ENCODE assay signal across 12 mouse cellular contexts in genomic region chr11:74458400-74458799, GRCm38 (mm10).
"Had no signal": no experiment of that assay in that cellular context is flagged by ENCODE, and none has a peak within 500 bp of the region (broad histone marks: within the 10 kb centered on the region; RNA-seq: fewer than 3 reads in every experiment).

No protein-coding gene starts in this region.

- H3K9me3 ChIP-seq: kidney, embryonic 15.5 days; limb, embryonic 10.5 days; liver, embryonic 15.5 days; midbrain, embryonic 13.5 days; neural tube, embryonic 12.5 days had no signal

- H3K9ac ChIP-seq: kidney, embryonic 15.5 days; liver, embryonic 15.5 days; midbrain, embryonic 13.5 days; neural tube, embryonic 12.5 days had no signal

- H3K27me3 ChIP-seq: kidney, embryonic 15.5 days; liver, embryonic 15.5 days; midbrain, embryonic 13.5 days; neural tube, embryonic 12.5 days had no signal

- H3K4me2 ChIP-seq: kidney, embryonic 15.5 days; liver, embryonic 11.5 days; liver, embryonic 15.5 days; midbrain, embryonic 13.5 days; neural tube, embryonic 12.5 days had no signal

- ATAC-seq: lung, postnatal 0 days; midbrain, embryonic 13.5 days had no signal

- H3K4me3 ChIP-seq: kidney, embryonic 15.5 days; limb, embryonic 10.5 days; liver, embryonic 15.5 days; midbrain, embryonic 13.5 days; neural tube, embryonic 12.5 days had no signal

- H3K27ac ChIP-seq: kidney, embryonic 15.5 days; limb, embryonic 10.5 days; liver, embryonic 15.5 days; midbrain, embryonic 13.5 days; neural tube, embryonic 12.5 days; stomach, postnatal 0 days had no signal

- H3K4me1 ChIP-seq: limb, embryonic 10.5 days; liver, embryonic 15.5 days; neural tube, embryonic 12.5 days had no signal

- H3K36me3 ChIP-seq: kidney, embryonic 15.5 days; limb, embryonic 10.5 days; liver, embryonic 15.5 days; midbrain, embryonic 13.5 days; neural tube, embryonic 12.5 days had no signal

- DNase-seq: kidney, postnatal 25 days; lung, adult 2 months; lung, postnatal 36 days; thymus, postnatal 4 days had no signal
